11 mouse cellular contexts compared by ENCODE assay signal in genomic region chr10:28523992-28524735, GRCm38 (mm10).
A peak's percentile ranks its signal among the peaks of the same experiment; 100 is the strongest.
DNase-seq lines count a peak whose midpoint lies in the region; ATAC-seq and TF ChIP-seq lines count a peak whose summit lies in the region.
"Had no signal": no experiment of that assay in that cellular context is flagged by ENCODE, and none has a peak within 500 bp of the region (broad histone marks: within the 10 kb centered on the region; RNA-seq: fewer than 3 reads in every experiment).

No protein-coding gene starts in this region.

- H3K4me2 ChIP-seq in midbrain, embryonic 14.5 days (ENCODE audit: low read length), result no peak overlapping the region
- H3K4me2 ChIP-seq in hindbrain, embryonic 16.5 days (ENCODE audit: low read length), result peak overlapping the region; percentile 29; the same call in 1 of the 2 replicates
- no peak overlapping the region for H3K4me2 ChIP-seq in neural tube, embryonic 14.5 days (ENCODE audit: low read depth, low read length)
- H3K4me2 ChIP-seq: embryonic facial prominence, embryonic 13.5 days had no signal

- H3K4me1 ChIP-seq in midbrain, embryonic 14.5 days (ENCODE audit: control insufficient read depth, insufficient read depth, low read length), result no peaks in the 10 kb centered on the region; the same call in 1 of the 2 replicates
- no peaks in the 10 kb centered on the region for H3K4me1 ChIP-seq in midbrain, embryonic 10.5 days
- no peaks in the 10 kb centered on the region for H3K4me1 ChIP-seq in hindbrain, embryonic 16.5 days (ENCODE audit: control insufficient read depth, insufficient read depth, low read depth, low read length)
- H3K4me1 ChIP-seq in neural tube, embryonic 14.5 days (ENCODE audit: control insufficient read depth, insufficient read depth, low read length), result no peaks in the 10 kb centered on the region

- H3K27ac ChIP-seq in gastrocnemius, adult 2 months, result peak overlapping the region; percentile 4
- 0 out of 2 replicates have a peak overlapping the region, but pooled peaks have one; percentile 3 for H3K27ac ChIP-seq in midbrain, embryonic 14.5 days (replicated peaks; ENCODE audit: low read depth, low read length)
- H3K27ac ChIP-seq in midbrain, embryonic 10.5 days (replicated peaks), result no peak overlapping the region
- H3K27ac ChIP-seq in hindbrain, embryonic 16.5 days (ENCODE audit: low read depth, low read length), result no peak overlapping the region; the same call in 1 of the 2 replicates
- H3K27ac ChIP-seq in neural tube, embryonic 14.5 days (ENCODE audit: low read depth, low read length), result no peak overlapping the region
- H3K27ac ChIP-seq: embryonic facial prominence, embryonic 13.5 days had no signal

- no peaks in the 10 kb centered on the region for H3K36me3 ChIP-seq in midbrain, embryonic 14.5 days (ENCODE audit: control insufficient read depth, insufficient read depth, low read length)
- H3K36me3 ChIP-seq in midbrain, embryonic 10.5 days, result no peaks in the 10 kb centered on the region
- no peaks in the 10 kb centered on the region for H3K36me3 ChIP-seq in hindbrain, embryonic 16.5 days (ENCODE audit: control insufficient read depth, insufficient read depth, low read length)
- no peaks in the 10 kb centered on the region for H3K36me3 ChIP-seq in neural tube, embryonic 14.5 days (ENCODE audit: control insufficient read depth, insufficient read depth, low read length)
- H3K36me3 ChIP-seq: embryonic facial prominence, embryonic 13.5 days had no signal

- no peak for ATAC-seq in midbrain, embryonic 14.5 days (ENCODE audit: low FRiP score, low TSS enrichment)
- peak; percentile 88 for ATAC-seq in hindbrain, embryonic 16.5 days
- ATAC-seq in neural tube, embryonic 14.5 days (ENCODE audit: low read depth), result peak; percentile 82; the same call in 1 of the 2 replicates
- ATAC-seq: CD4-positive, CD25-positive, alpha-beta regulatory T cell, adult 4 months; inflammation-experienced regulatory T-cells, adult 6 months had no signal

- H3K9ac ChIP-seq in midbrain, embryonic 14.5 days (replicated peaks; ENCODE audit: low read length), result no peak overlapping the region
- H3K9ac ChIP-seq in hindbrain, embryonic 16.5 days (ENCODE audit: low read depth, low read length), result no peak overlapping the region
- H3K9ac ChIP-seq in neural tube, embryonic 14.5 days (replicated peaks; ENCODE audit: low read depth, low read length), result no peak overlapping the region
- H3K9ac ChIP-seq: embryonic facial prominence, embryonic 13.5 days had no signal

- intact Hi-C loops in gastrocnemius, adult 2 months (cut with DNase I), result no loop called here

- 74% methylated on average over 14 of the region's 14 CpGs for WGBS in midbrain, embryonic 14.5 days
- 93% methylated on average over 14 of the region's 14 CpGs for WGBS in midbrain, embryonic 10.5 days
- 41% methylated on average over 14 of the region's 14 CpGs for WGBS in hindbrain, embryonic 16.5 days
- 47% methylated on average over 14 of the region's 14 CpGs for WGBS in neural tube, embryonic 14.5 days

- TF ChIP-seq CTCF in gastrocnemius, adult 2 months (IDR thresholded peaks at IDR 0.05), result no peak

- no peak overlapping the region for H3K4me3 ChIP-seq in gastrocnemius, adult 2 months
- H3K4me3 ChIP-seq in midbrain, embryonic 14.5 days (replicated peaks; ENCODE audit: low read depth, low read length), result no peak overlapping the region
- H3K4me3 ChIP-seq in midbrain, embryonic 10.5 days, result no peak overlapping the region
- no peak overlapping the region for H3K4me3 ChIP-seq in hindbrain, embryonic 16.5 days (ENCODE audit: low read length)
- H3K4me3 ChIP-seq in neural tube, embryonic 14.5 days (ENCODE audit: low read depth, low read length), result no peak overlapping the region
- H3K4me3 ChIP-seq: embryonic facial prominence, embryonic 13.5 days had no signal

- DNase-seq in gastrocnemius, adult 2 months, result no peak
- no peak for DNase-seq in gastrocnemius, adult 8-10 months (ENCODE audit: low spot score in 2 of 2)
- peak; percentile 39 for DNase-seq in midbrain, embryonic 14.5 days
- no peak for DNase-seq in midbrain, embryonic 10.5 days (ENCODE audit: low spot score)
- no peak for DNase-seq in liver
- DNase-seq in gastrocnemius, postnatal 4 days (ENCODE audit: low spot score in 2 of 2), result no peak

- H3K9me3 ChIP-seq in midbrain, embryonic 14.5 days (ENCODE audit: control insufficient read depth, low read length), result no peaks in the 10 kb centered on the region
- no peaks in the 10 kb centered on the region for H3K9me3 ChIP-seq in midbrain, embryonic 10.5 days (replicated peaks)
- H3K9me3 ChIP-seq in hindbrain, embryonic 16.5 days (ENCODE audit: control insufficient read depth, low read length), result no peaks in the 10 kb centered on the region
- H3K9me3 ChIP-seq in neural tube, embryonic 14.5 days (ENCODE audit: control insufficient read depth, low read length), result no peaks in the 10 kb centered on the region
- H3K9me3 ChIP-seq: embryonic facial prominence, embryonic 13.5 days had no signal

- no peaks in the 10 kb centered on the region for H3K27me3 ChIP-seq in midbrain, embryonic 14.5 days (ENCODE audit: control insufficient read depth, insufficient read depth, low read length)
- no peaks in the 10 kb centered on the region for H3K27me3 ChIP-seq in midbrain, embryonic 10.5 days (ENCODE audit: low read depth, poor library complexity, severe bottlenecking)
- no peaks in the 10 kb centered on the region for H3K27me3 ChIP-seq in hindbrain, embryonic 16.5 days (replicated peaks; ENCODE audit: control insufficient read depth, insufficient read depth, low read length)
- H3K27me3 ChIP-seq in neural tube, embryonic 14.5 days (ENCODE audit: control insufficient read depth, insufficient read depth, low read length), result no peaks in the 10 kb centered on the region
- H3K27me3 ChIP-seq: embryonic facial prominence, embryonic 13.5 days had no signal

Comparison
In these comparisons a context has a peak if more than half of its experiments do, and no peak if none do; other contexts are left out.
1. H3K27ac ChIP-seq: peak in gastrocnemius, adult 2 months (single experiment) and midbrain, embryonic 14.5 days (single experiment); none in midbrain, embryonic 10.5 days (single experiment), hindbrain, embryonic 16.5 days (single experiment) and neural tube, embryonic 14.5 days (single experiment).